Mouse (Mus musculus) olfactory bulb, adult 2 months (tissue): ENCODE measurements around the gene Grb7.

ENCODE experiments used
- CTCF ChIP-seq: fragments of 200-500 bp; IDR thresholded peaks from 2 replicates; pipeline ENCODE4 v1.5.1; 2012; ENCODE audit warnings: low read depth, mild to moderate bottlenecking, low read length, moderate library complexity; ENCODE audit not compliant: insufficient read depth
- POLR2A ChIP-seq: fragments of 200-500 bp; IDR thresholded peaks from 2 replicates; pipeline ENCODE4 v1.6.1; 2012; ENCODE audit warnings: mild to moderate bottlenecking, low read depth, low read length, moderate library complexity; ENCODE audit not compliant: insufficient read depth

GRCm38 (mm10) chr11:98449419-98449818, 3.2 kb downstream of the Grb7 start:
- TF ChIP-seq CTCF = no peak
- TF ChIP-seq POLR2A = no peak
